Mouse (Mus musculus) spleen, postnatal 10 days (tissue): ENCODE data around the gene Arhgap25.
"Not testable (repeated sequence)": the region's sequence is repeated elsewhere in the genome, so short reads cannot be mapped to it uniquely, and the experiment has no call there.

Source experiments
- DNase-seq, 2 experiments: peaks; one replicate each; pipeline ENCODE4 v3.0.0; 2021 to 2022; ENCODE audit warnings: low spot score in 2 of 2

Arhgap25 gene

GRCm38 (mm10) chr6:87503536-87503935 is 29.5 kb downstream of the Arhgap25 start:
- DNase-seq = no peak

- peak in 1 of 2 experiments; percentile 58 for DNase-seq
Observed at GRCm38 (mm10) chr6:87502831-87503286, 30.2 kb downstream of the Arhgap25 start.

- no peak for DNase-seq
Observed at GRCm38 (mm10) chr6:87502411-87502810, 30.6 kb downstream of the Arhgap25 start.

- no peak for DNase-seq
Observed at GRCm38 (mm10) chr6:87500696-87501095, 32.4 kb downstream of the Arhgap25 start.

- no peak for DNase-seq
Observed at GRCm38 (mm10) chr6:87499791-87500190, 33.3 kb downstream of the Arhgap25 start.

GRCm38 (mm10) chr6:87496143-87496542 is 36.9 kb downstream of the Arhgap25 start:
- peak; percentile 27 to 53 for DNase-seq

- peak in 1 of 2 experiments; percentile 34 for DNase-seq
Observed at GRCm38 (mm10) chr6:87494339-87494738, 38.7 kb downstream of the Arhgap25 start.

GRCm38 (mm10) chr6:87487657-87488426 is 45.2 kb downstream of the Arhgap25 start:
- peak in 1 of 2 experiments; percentile 49 for DNase-seq

GRCm38 (mm10) chr6:87484806-87485205 is 48.3 kb downstream of the Arhgap25 start:
- no peak for DNase-seq

- DNase-seq = no peak
Observed at GRCm38 (mm10) chr6:87483900-87484289, 49.2 kb downstream of the Arhgap25 start.

GRCm38 (mm10) chr6:87483224-87483899 is 49.7 kb downstream of the Arhgap25 start:
- DNase-seq = no peak

- DNase-seq = no peak
Observed at GRCm38 (mm10) chr6:87479291-87479999, 53.6 kb downstream of the Arhgap25 start.

- DNase-seq = no peak
Observed at GRCm38 (mm10) chr6:87478847-87479246, 54.2 kb downstream of the Arhgap25 start.

GRCm38 (mm10) chr6:87475223-87475622 is 57.8 kb downstream of the Arhgap25 start:
- no peak for DNase-seq

- not testable (repeated sequence) for DNase-seq
Observed at GRCm38 (mm10) chr6:87470098-87470497, 63.0 kb downstream of the Arhgap25 start.

- DNase-seq = no peak
Observed at GRCm38 (mm10) chr6:87468372-87468771, 64.7 kb downstream of the Arhgap25 start.

- DNase-seq = no peak
Observed at GRCm38 (mm10) chr6:87467373-87467772, 65.7 kb downstream of the Arhgap25 start.

GRCm38 (mm10) chr6:87466221-87466620 is 66.8 kb downstream of the Arhgap25 start:
- peak; percentile 53 to 72 for DNase-seq

GRCm38 (mm10) chr6:87455507-87455906 is 77.6 kb downstream of the Arhgap25 start:
- DNase-seq = no peak

- DNase-seq = no peak
Observed at GRCm38 (mm10) chr6:87451771-87452170, 81.3 kb downstream of the Arhgap25 start.

GRCm38 (mm10) chr6:87451016-87451415 is 82.0 kb downstream of the Arhgap25 start:
- DNase-seq = peak in 1 of 2 experiments; percentile 40

GRCm38 (mm10) chr6:87449534-87449933 is 83.5 kb downstream of the Arhgap25 start:
- no peak for DNase-seq
